Mouse (Mus musculus) cerebral cortex, adult 2 months (tissue): ENCODE data around the gene Lilrb4a.

ENCODE experiments used
- WGBS: fragments of 180-500 bp; shearing (Covaris S2); methylation state at CpG from one replicate; pipeline ENCODE4 v1.1.7; 2018; 5-methylcytosine and 5-hydroxymethylcytosine counted together

Gene Lilrb4a

GRCm38 (mm10) chr10:51490691-51491090, at the start of gene Lilrb4a:
TSS of gene Lilrb4a (plus strand) at chr10:51490956.
- WGBS, result no CpG with 5 or more reads among the region's 2 CpGs

DNA sequence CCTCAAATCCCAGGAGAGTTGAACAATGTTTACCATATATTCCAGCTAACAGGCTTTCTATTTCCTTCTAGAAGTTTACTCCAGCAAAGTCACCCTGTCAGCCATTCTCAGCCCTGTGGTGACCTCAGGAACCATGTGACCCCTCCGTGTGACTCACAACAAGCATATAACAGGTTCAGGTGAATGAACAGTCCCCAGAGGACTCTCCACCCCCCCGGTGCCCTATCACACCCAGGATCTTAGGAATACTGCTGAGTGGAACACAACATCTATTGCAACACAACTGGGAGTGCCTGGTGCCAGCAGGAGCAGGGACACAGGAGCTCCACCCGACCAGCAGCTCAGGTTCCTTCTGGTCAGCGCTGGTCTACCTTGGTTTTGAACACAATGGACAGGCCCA, 39.1 kb upstream of the Lilrb4a start:
- WGBS, result 77% methylated on average over 4 of the region's 4 CpGs

- WGBS, result 78% methylated on average over 1 of the region's 1 CpGs
Measured at GRCm38 (mm10) chr10:51453616-51454298, 37.0 kb upstream of the Lilrb4a start.

- WGBS, result 83% methylated on average over 1 of the region's 1 CpGs
Measured at GRCm38 (mm10) chr10:51454365-51454764, 36.4 kb upstream of the Lilrb4a start.

GRCm38 (mm10) chr10:51455762-51456161, 35.0 kb upstream of the Lilrb4a start:
- 91% methylated on average over 1 of the region's 1 CpGs for WGBS

- 82% methylated on average over 4 of the region's 4 CpGs for WGBS
Measured at GRCm38 (mm10) chr10:51456369-51456768, 34.4 kb upstream of the Lilrb4a start.

GRCm38 (mm10) chr10:51463800-51464199, 27.0 kb upstream of the Lilrb4a start:
- WGBS, result 58% methylated on average over 4 of the region's 4 CpGs

GRCm38 (mm10) chr10:51480397-51480796, 10.4 kb upstream of the Lilrb4a start, which contains the start of the genes Gm49339 and Lilr4b:
TSS of gene Gm49339 (plus strand) at chr10:51480612.
TSS of gene Lilr4b (plus strand) at chr10:51480632.
- 95% methylated on average over 1 of the region's 3 CpGs for WGBS

DNA sequence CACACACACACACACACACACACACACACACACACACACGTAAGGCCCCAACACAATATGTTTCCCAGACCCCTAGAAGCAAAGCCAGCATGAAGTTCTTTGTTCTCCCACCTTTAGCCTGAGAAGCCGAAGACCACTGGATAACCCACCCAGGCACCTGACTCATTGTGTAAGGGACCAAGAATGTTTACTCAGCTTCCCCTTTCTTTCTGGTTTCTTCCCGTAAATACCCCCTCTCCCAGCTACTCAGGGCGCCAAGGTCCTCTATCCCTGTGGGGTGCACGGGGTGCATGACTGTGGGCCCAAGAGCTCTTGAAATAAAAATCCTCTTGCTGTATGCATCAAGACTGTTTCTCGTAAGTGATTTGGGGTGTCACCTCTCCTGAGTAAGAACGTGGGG, 35.3 kb downstream of the Lilrb4a start:
- WGBS, result 70% methylated on average over 7 of the region's 7 CpGs

DNA sequence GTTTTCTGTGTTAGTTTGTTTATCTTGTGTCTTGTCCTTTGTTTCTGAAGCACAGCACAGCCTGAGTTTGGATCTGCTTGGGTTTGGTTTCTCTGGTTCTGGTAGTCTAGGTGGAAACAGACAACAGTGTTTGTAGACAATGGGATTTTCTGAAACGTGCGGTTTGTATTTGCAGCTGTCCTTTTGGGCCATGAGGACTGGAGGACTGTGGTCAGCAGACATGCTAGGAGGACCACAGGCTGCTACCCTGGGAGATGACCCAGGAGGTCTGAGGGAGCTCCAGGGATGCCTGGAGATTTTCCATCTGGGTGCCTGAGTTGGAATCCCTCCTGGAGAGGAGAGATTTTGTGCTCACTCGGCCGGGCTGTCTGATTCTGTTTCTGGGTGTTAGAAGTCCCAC, 35.9 kb downstream of the Lilrb4a start:
- WGBS, result 75% methylated on average over 4 of the region's 4 CpGs

GRCm38 (mm10) chr10:51528840-51529434, 38.2 kb downstream of the Lilrb4a start:
- 86% methylated on average over 8 of the region's 8 CpGs for WGBS

DNA sequence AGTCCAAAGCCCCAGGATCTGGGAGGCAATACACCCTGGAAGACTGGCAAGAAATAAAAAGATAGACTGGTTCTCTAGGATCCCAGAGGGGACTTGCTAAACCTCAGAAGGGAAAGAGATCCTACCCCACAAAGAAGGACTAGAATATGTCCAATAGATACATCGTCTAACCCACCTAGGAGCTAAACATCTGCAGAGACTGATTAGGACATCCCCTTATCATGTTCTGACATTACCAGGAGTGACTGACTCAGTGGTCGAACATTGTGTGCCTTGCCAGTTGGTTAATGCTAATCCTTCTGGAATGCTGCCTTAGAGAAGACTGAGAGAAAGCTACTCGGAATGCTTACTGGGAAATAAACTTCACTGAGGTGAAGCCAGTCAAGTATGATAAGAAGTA, 38.7 kb downstream of the Lilrb4a start:
- WGBS, result 80% methylated on average over 3 of the region's 3 CpGs

- 84% methylated on average over 7 of the region's 7 CpGs for WGBS
Measured at GRCm38 (mm10) chr10:51530813-51531212, 40.1 kb downstream of the Lilrb4a start.
